Mouse (Mus musculus) MEL (cell line): ENCODE measurements around the gene Onecut3. TPM values are rescaled to one million over a fixed set of nuclear protein-coding genes. Genes with fewer than 3 reads are reported as not detected.

Source experiments
- DNase-seq: peaks from one replicate; pipeline ENCODE4 v3.0.0; 2011; ENCODE audit warnings: low read depth, low spot score
- H3K27ac ChIP-seq: 2 replicates; pipeline ENCODE4 v1.5.1; 2012; ENCODE audit warnings: low read depth, mild to moderate bottlenecking, control low read depth, low read length, moderate library complexity; ENCODE audit not compliant: control insufficient read depth
- H3K27me3 ChIP-seq, 2 experiments: fragments of 150-350 bp in 1 of 2; sonication (generic) in 1 of 2; 2 replicates each; pipeline ENCODE4 v1.6.1; 2012; ENCODE audit warnings: low read length in 2 of 2, mild to moderate bottlenecking in 2 of 2, improper control_type of control experiment in 1 of 2, moderate library complexity in 1 of 2; ENCODE audit not compliant: insufficient read depth in 2 of 2, control insufficient read depth in 1 of 2
- H3K36me3 ChIP-seq, 2 experiments: 2 replicates each; pipeline ENCODE4 v1.6.1; 2012 to 2014; ENCODE audit warnings: low read length in 2 of 2, improper control_type of control experiment in 1 of 2, inconsistent platforms in 1 of 2, mild to moderate bottlenecking in 1 of 2; ENCODE audit not compliant: insufficient read depth in 2 of 2, control insufficient read depth in 1 of 2
- H3K4me1 ChIP-seq, 2 experiments: fragments of 150-350 bp in 1 of 2; sonication (generic) in 1 of 2; 2 replicates each; pipeline ENCODE4 v1.6.1; 2012; ENCODE audit warnings: low read length in 2 of 2, improper control_type of control experiment in 1 of 2, mild to moderate bottlenecking in 1 of 2; ENCODE audit not compliant: insufficient read depth in 2 of 2, control insufficient read depth in 1 of 2
- H3K4me3 ChIP-seq, 2 experiments: fragments of 150-350 bp in 1 of 2; sonication (generic) in 1 of 2; 2 replicates each; pipeline ENCODE4 v1.5.1; 2012; ENCODE audit warnings: low read depth in 2 of 2, low read length in 2 of 2, mild to moderate bottlenecking in 2 of 2, moderate library complexity in 2 of 2, control low read depth in 1 of 2, improper control_type of control experiment in 1 of 2; ENCODE audit not compliant: control insufficient read depth in 1 of 2, insufficient read depth in 1 of 2
- H3K79me2 ChIP-seq: 2 replicates; pipeline ENCODE4 v1.6.1; 2012; ENCODE audit warnings: mild to moderate bottlenecking, low read length, moderate library complexity; ENCODE audit not compliant: control insufficient read depth, poor library complexity, insufficient read depth
- H3K9ac ChIP-seq: 2 replicates; pipeline ENCODE4 v1.6.1; 2012; ENCODE audit warnings: low read depth, mild to moderate bottlenecking, control low read depth, low read length, moderate library complexity; ENCODE audit not compliant: control insufficient read depth, poor library complexity, severe bottlenecking
- H3K9me3 ChIP-seq: fragments of 150-350 bp; sonication (generic); replicated peaks from 2 replicates; pipeline ENCODE4 v1.6.1; 2012; ENCODE audit warnings: mild to moderate bottlenecking, low read length, improper control_type of control experiment, moderate library complexity; ENCODE audit not compliant: insufficient read depth
- BHLHE40 ChIP-seq: IDR thresholded peaks from 2 replicates; pipeline ENCODE4 v1.6.1; 2012; ENCODE audit warnings: low read depth, mild to moderate bottlenecking, inconsistent platforms, low read length, improper control_type of control experiment, borderline replicate concordance
- CHD1 ChIP-seq: IDR thresholded peaks from 2 replicates; pipeline ENCODE4 v1.6.1; 2012; ENCODE audit warnings: low read depth, mild to moderate bottlenecking, inconsistent platforms, low read length, improper control_type of control experiment
- CTCF ChIP-seq, 3 experiments: IDR thresholded peaks in 2 of 3; conservative IDR thresholded peaks in 1 of 3; 2 replicates each; pipeline ENCODE4 v1.5.1; 2011 to 2012; ENCODE audit warnings: low read length in 3 of 3, low read depth in 2 of 3, mild to moderate bottlenecking in 2 of 3, improper control_type of control experiment in 1 of 3, inconsistent platforms in 1 of 3, mixed read lengths in 1 of 3, moderate library complexity in 1 of 3; ENCODE audit not compliant: control insufficient read depth in 1 of 3, insufficient read depth in 1 of 3, poor library complexity in 1 of 3, severe bottlenecking in 1 of 3
- EP300 ChIP-seq, 2 experiments: IDR thresholded peaks; 2 replicates each; pipeline ENCODE4 v1.6.1; 2011; ENCODE audit warnings: improper control_type of control experiment in 2 of 2, low read length in 2 of 2, low read depth in 1 of 2, mild to moderate bottlenecking in 1 of 2
- GABPA ChIP-seq: IDR thresholded peaks from 2 replicates; pipeline ENCODE4 v1.6.1; 2012; ENCODE audit warnings: low read depth, mild to moderate bottlenecking, inconsistent platforms, low read length, improper control_type of control experiment, moderate library complexity
- MAFK ChIP-seq: IDR thresholded peaks from 2 replicates; pipeline ENCODE4 v1.6.1; 2011; ENCODE audit warnings: low read depth, mild to moderate bottlenecking, low read length, improper control_type of control experiment, borderline replicate concordance
- MAX ChIP-seq: IDR thresholded peaks from 2 replicates; pipeline ENCODE4 v1.6.1; 2011; ENCODE audit warnings: low read length, improper control_type of control experiment
- MEF2A ChIP-seq: IDR thresholded peaks from 2 replicates; pipeline ENCODE4 v1.6.1; 2014; ENCODE audit warnings: low read depth, mild to moderate bottlenecking, inconsistent platforms, low read length, improper control_type of control experiment; ENCODE audit not compliant: poor library complexity, insufficient replicate concordance, severe bottlenecking; ENCODE audit errors: extremely low read depth
- MYB ChIP-seq: IDR thresholded peaks from 2 replicates; pipeline ENCODE4 v1.6.1; 2011; ENCODE audit warnings: mild to moderate bottlenecking, low read depth, low read length, improper control_type of control experiment
- NELFE ChIP-seq: IDR thresholded peaks from 2 replicates; pipeline ENCODE4 v1.6.1; 2011; ENCODE audit warnings: low read depth, low read length, improper control_type of control experiment
- NRF1 ChIP-seq: IDR thresholded peaks from 2 replicates; pipeline ENCODE4 v1.6.1; 2014; ENCODE audit warnings: low read depth, mild to moderate bottlenecking, inconsistent platforms, low read length, improper control_type of control experiment, moderate library complexity; ENCODE audit not compliant: poor library complexity, insufficient read depth, severe bottlenecking
- POLR2A ChIP-seq, 2 experiments: IDR thresholded peaks; 2 replicates each; pipeline ENCODE4 v1.6.1; 2011 to 2012; ENCODE audit warnings: low read length in 2 of 2, mild to moderate bottlenecking in 2 of 2, control low read depth in 1 of 2, improper control_type of control experiment in 1 of 2, low read depth in 1 of 2, moderate library complexity in 1 of 2; ENCODE audit not compliant: control insufficient read depth in 1 of 2, insufficient read depth in 1 of 2, poor library complexity in 1 of 2
- POLR2AphosphoS2 ChIP-seq: IDR thresholded peaks from 2 replicates; pipeline ENCODE4 v1.6.1; 2011; ENCODE audit warnings: low read length, improper control_type of control experiment
- POLR2AphosphoS5 ChIP-seq: IDR thresholded peaks from 2 replicates; pipeline ENCODE4 v1.6.1; 2012; ENCODE audit warnings: low read depth, borderline replicate concordance, mild to moderate bottlenecking, inconsistent platforms, low read length, moderate library complexity, mixed read lengths
- TAL1 ChIP-seq: IDR thresholded peaks from 2 replicates; pipeline ENCODE4 v1.6.1; 2012; ENCODE audit warnings: mild to moderate bottlenecking, inconsistent platforms, low read length, moderate library complexity, mixed read lengths
- USF2 ChIP-seq, 2 experiments: IDR thresholded peaks; 2 replicates each; pipeline ENCODE4 v1.6.1; 2011 to 2012; ENCODE audit warnings: improper control_type of control experiment in 2 of 2, low read length in 2 of 2, borderline replicate concordance in 1 of 2, inconsistent platforms in 1 of 2, low read depth in 1 of 2, mild to moderate bottlenecking in 1 of 2; ENCODE audit not compliant: insufficient read depth in 1 of 2
- ZC3H11A ChIP-seq: IDR thresholded peaks from 2 replicates; pipeline ENCODE4 v1.6.1; 2012; ENCODE audit warnings: low read depth, mild to moderate bottlenecking, inconsistent platforms, low read length, improper control_type of control experiment
- ZMIZ1 ChIP-seq: IDR thresholded peaks from 2 replicates; pipeline ENCODE4 v1.6.1; 2012; ENCODE audit warnings: low read depth, mild to moderate bottlenecking, inconsistent platforms, low read length, improper control_type of control experiment, moderate library complexity
- polyA plus RNA-seq, 2 experiments: library from polyadenylated mRNA; stranded (reverse) in 1 of 2; unstranded in 1 of 2; fragments of >175 nt in 1 of 2; fragments of >200 nt in 1 of 2; gene quantifications; 2 replicates each; pipeline versions ENCODE4 v1.2.1 to v1.2.4; 2012; ENCODE audit warnings: low replicate concordance in 2 of 2, low read depth in 1 of 2; ENCODE audit not compliant: insufficient read length in 2 of 2, insufficient read depth in 1 of 2, missing spikeins in 1 of 2
- total RNA-seq: library from RNA; depleted of rRNA; stranded (reverse); fragments of 300-350 nt; gene quantifications from 2 replicates; pipeline ENCODE4 v1.2.3, GENCODE M21; 2012

The Onecut3 gene
- total and polyA plus RNA-seq, 3 experiments, result not detected

DNA sequence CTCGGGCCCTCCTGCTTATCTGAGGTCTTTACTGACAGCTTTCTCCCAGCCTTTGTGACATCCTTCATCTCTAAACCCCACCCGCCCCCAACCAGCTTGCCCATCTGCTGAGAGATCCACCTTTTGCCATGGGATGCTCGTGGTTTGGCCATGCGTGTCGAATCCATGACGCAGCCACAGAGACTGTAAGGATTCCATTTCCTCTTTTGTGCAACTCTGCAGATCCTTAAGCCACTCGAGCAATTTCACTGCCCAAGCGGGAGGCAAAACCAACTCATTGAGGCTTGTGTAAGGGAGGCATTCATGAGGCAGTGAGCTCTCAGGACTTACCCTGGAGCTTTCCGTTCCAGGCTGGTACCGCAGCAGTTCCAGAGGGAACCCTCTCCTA, 15.6 kb downstream of the Onecut3 start:
- TF ChIP-seq NELFE (no peak), CHD1 (no peak), MEF2A (no peak), POLR2AphosphoS5 (no peak), MYB (no peak)
- Histone ChIP-seq H3K79me2 (no peaks in the 10 kb centered on the region; the same call in 1 of the 2 replicates), H3K9me3 (no peaks in the 10 kb centered on the region), H3K27ac (no peak overlapping the region), H3K36me3 (peaks cover 0 to 4% of the 10 kb centered on the region in 2 experiments; a peak in 1 of 4 replicates), H3K4me1 (0 out of 4 replicates have a peak, but pooled peaks cover 0 to 4% of the 10 kb centered on the region in 2 experiments), H3K4me3 (peak overlapping the region; percentile 68 to 74), H3K27me3 (no peaks in the 10 kb centered on the region; a peak in 1 of 4 replicates), H3K9ac (peak overlapping the region; percentile 82)
- peak; percentile 62 for DNase-seq

DNA sequence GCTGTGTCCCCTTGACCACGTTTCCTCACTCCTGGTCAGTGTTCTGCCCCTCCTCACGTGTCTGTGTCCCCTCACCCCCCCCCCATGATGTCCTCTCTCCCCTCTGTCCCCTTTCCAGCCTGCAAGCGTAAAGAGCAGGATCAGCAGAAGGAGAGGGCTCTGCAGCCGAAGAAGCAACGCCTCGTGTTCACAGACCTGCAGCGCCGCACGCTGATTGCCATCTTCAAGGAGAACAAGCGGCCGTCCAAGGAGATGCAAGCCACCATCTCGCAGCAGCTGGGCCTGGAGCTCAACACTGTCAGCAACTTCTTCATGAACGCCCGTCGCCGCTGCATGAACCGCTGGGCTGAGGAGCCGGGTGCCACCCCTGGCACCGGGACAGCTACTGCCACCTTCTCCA, 19.1 kb downstream of the Onecut3 start:
- H3K27ac ChIP-seq, result no peak overlapping the region
- H3K4me1 ChIP-seq, result 0 out of 4 replicates have a peak, but pooled peaks cover 0 to 4% of the 10 kb centered on the region in 2 experiments
- H3K79me2 ChIP-seq, result no peaks in the 10 kb centered on the region; the same call in 1 of the 2 replicates
- no peak overlapping the region for H3K4me3 ChIP-seq
- H3K27me3 ChIP-seq, result no peaks in the 10 kb centered on the region; a peak in 1 of 4 replicates
- no peaks in the 10 kb centered on the region for H3K9me3 ChIP-seq
- TF ChIP-seq BHLHE40 (no peak), ZMIZ1 (no peak), CTCF (IDR thresholded peaks at IDR 0.05 in 2 of 3, conservative IDR thresholded peaks at IDR 0.05 in 1 of 3; ENCODE audit: control insufficient read depth in 1 of 3, insufficient read depth in 1 of 3, low read depth in 2 of 3, low read length in 3 of 3, poor library complexity in 1 of 3, severe bottlenecking in 1 of 3) (no peak), POLR2A (IDR thresholded peaks at IDR 0.05; ENCODE audit: control insufficient read depth in 1 of 2, insufficient read depth in 1 of 2, low read depth in 1 of 2, low read length in 2 of 2, poor library complexity in 1 of 2) (no peak), GABPA (no peak), USF2 (IDR thresholded peaks at IDR 0.05; ENCODE audit: borderline replicate concordance in 1 of 2, insufficient read depth in 1 of 2, low read depth in 1 of 2, low read length in 2 of 2) (no peak), POLR2AphosphoS2 (no peak), CHD1 (no peak), MYB (no peak), EP300 (IDR thresholded peaks at IDR 0.05; ENCODE audit: low read depth in 1 of 2, low read length in 2 of 2) (no peak), MAX (no peak), TAL1 (no peak), MAFK (no peak), NRF1 (no peak), ZC3H11A (no peak)
- H3K36me3 ChIP-seq, result 0 out of 4 replicates have a peak, but pooled peaks cover 0 to 4% of the 10 kb centered on the region in 2 experiments
- H3K9ac ChIP-seq, result no peak overlapping the region
- DNase-seq, result no peak
